Mouse (Mus musculus) liver, adult 2 months (tissue): ENCODE data around the gene Olfr954. TPM values are rescaled to one million over a fixed set of nuclear protein-coding genes. Genes with fewer than 3 reads are reported as not detected.

Source experiments
- DNase-seq: peaks from one replicate; pipeline ENCODE4 v3.0.0-alpha.2; 2011; ENCODE audit warnings: low read depth, low spot score; ENCODE audit errors: extremely low read depth
- H3K27ac ChIP-seq: fragments of 200-500 bp; replicated peaks from 2 replicates; pipeline ENCODE4 v1.5.1; 2012; ENCODE audit warnings: low read depth, mild to moderate bottlenecking, control low read depth, inconsistent platforms, low read length; ENCODE audit not compliant: insufficient read depth
- H3K27me3 ChIP-seq: fragments of 200-500 bp; 2 replicates; pipeline ENCODE4 v1.6.1; 2012; ENCODE audit warnings: mild to moderate bottlenecking, moderate library complexity, low read length, inconsistent platforms; ENCODE audit not compliant: control insufficient read depth, insufficient read depth
- H3K36me3 ChIP-seq: fragments of 200-500 bp; 2 replicates; pipeline ENCODE4 v1.6.1; 2012; ENCODE audit warnings: low read length, inconsistent platforms; ENCODE audit not compliant: control insufficient read depth, insufficient read depth
- H3K4me1 ChIP-seq: fragments of 200-500 bp; 2 replicates; pipeline ENCODE4 v1.6.1; 2011; ENCODE audit warnings: low read length; ENCODE audit not compliant: control insufficient read depth, insufficient read depth
- H3K4me3 ChIP-seq: fragments of 200-500 bp; 2 replicates; pipeline ENCODE4 v1.5.1; 2011; ENCODE audit warnings: low read depth, mild to moderate bottlenecking, control low read depth, low read length, moderate library complexity; ENCODE audit not compliant: insufficient read depth
- H3K79me2 ChIP-seq: fragments of 200-500 bp; 2 replicates; pipeline ENCODE4 v1.6.1; 2012; ENCODE audit warnings: inconsistent platforms, mild to moderate bottlenecking, low read length, moderate library complexity; ENCODE audit not compliant: control insufficient read depth, insufficient read depth
- H3K9ac ChIP-seq: fragments of 200-500 bp; 2 replicates; pipeline ENCODE4 v1.6.1; 2012; ENCODE audit warnings: low read depth, mild to moderate bottlenecking, control low read depth, inconsistent platforms, low read length
- CTCF ChIP-seq: fragments of 200-500 bp; IDR thresholded peaks from 2 replicates; pipeline ENCODE4 v1.5.1; 2011; ENCODE audit warnings: low read depth, low read length, control low read depth
- POLR2A ChIP-seq: fragments of 200-500 bp; IDR thresholded peaks from 2 replicates; pipeline ENCODE4 v1.6.1; 2011; ENCODE audit warnings: low read length, control low read depth; ENCODE audit not compliant: insufficient read depth; ENCODE audit errors: extremely low read depth
- WGBS: fragments of 180-500 bp; shearing (Covaris S2); methylation state at CpG from one replicate; pipeline ENCODE4 v1.1.7; 2018; 5-methylcytosine and 5-hydroxymethylcytosine counted together
- polyA plus RNA-seq: library from polyadenylated mRNA; depleted of rRNA; stranded (reverse); fragments of >200 nt; gene quantifications from 2 replicates; pipeline ENCODE4 v1.2.3, GENCODE M21; 2012; rRNA removed
- total RNA-seq: library from RNA; depleted of rRNA; stranded (reverse); fragments of >200 nt; gene quantifications from 2 replicates; pipeline ENCODE4 v1.2.3, GENCODE M21; 2014; rRNA removed

Gene Olfr954
- total RNA-seq: not detected in 2 replicates
- not detected in 2 replicates for polyA plus RNA-seq

- Histone ChIP-seq H3K27me3 (no peaks in the 10 kb centered on the region), H3K4me1 (no peaks in the 10 kb centered on the region), H3K27ac (no peak within 1 kb of the TSS), H3K79me2 (no peaks in the 10 kb centered on the region), H3K36me3 (no peaks in the 10 kb centered on the region), H3K9ac (no peak within 1 kb of the TSS), H3K4me3 (no peak within 1 kb of the TSS)
- TF ChIP-seq CTCF: no peak
- no peak for TF ChIP-seq POLR2A
- DNase-seq: no peak
- 74% methylated on average over 6 of the region's 6 CpGs for WGBS
Observed at GRCm38 (mm10) chr9:39456401-39456800, at the start of gene Olfr954. TSS of gene Olfr954 (plus strand) at chr9:39456701.

- Histone ChIP-seq H3K79me2 (no peaks in the 10 kb centered on the region), H3K27me3 (no peaks in the 10 kb centered on the region), H3K4me1 (no peaks in the 10 kb centered on the region), H3K9ac (no peak within 1 kb of the TSS), H3K4me3 (no peak within 1 kb of the TSS), H3K36me3 (no peaks in the 10 kb centered on the region), H3K27ac (no peak within 1 kb of the TSS)
- DNase-seq: no peak
- TF ChIP-seq POLR2A (no peak), CTCF (no peak)
Observed at GRCm38 (mm10) chr9:39427048-39427447, 29.5 kb upstream of the Olfr954 start, which contains the start of gene Olfr952. TSS of gene Olfr952 (minus strand) at chr9:39427148.

- no peak within 1 kb of the TSS for H3K27ac ChIP-seq
- H3K4me1 ChIP-seq: no peaks in the 10 kb centered on the region
- DNase-seq: no peak
- no peak within 1 kb of the TSS for H3K4me3 ChIP-seq
- no peak within 1 kb of the TSS for H3K9ac ChIP-seq
- WGBS: 30% methylated on average over 1 of the region's 1 CpGs
- H3K27me3 ChIP-seq: no peaks in the 10 kb centered on the region
- no peak for TF ChIP-seq POLR2A
- no peak for TF ChIP-seq CTCF
- no peaks in the 10 kb centered on the region for H3K79me2 ChIP-seq
- no peaks in the 10 kb centered on the region for H3K36me3 ChIP-seq
Observed at GRCm38 (mm10) chr9:39471844-39472243, 15.3 kb downstream of the Olfr954 start, which contains the start of gene Olfr955. TSS of gene Olfr955 (minus strand) at chr9:39471944.

DNA sequence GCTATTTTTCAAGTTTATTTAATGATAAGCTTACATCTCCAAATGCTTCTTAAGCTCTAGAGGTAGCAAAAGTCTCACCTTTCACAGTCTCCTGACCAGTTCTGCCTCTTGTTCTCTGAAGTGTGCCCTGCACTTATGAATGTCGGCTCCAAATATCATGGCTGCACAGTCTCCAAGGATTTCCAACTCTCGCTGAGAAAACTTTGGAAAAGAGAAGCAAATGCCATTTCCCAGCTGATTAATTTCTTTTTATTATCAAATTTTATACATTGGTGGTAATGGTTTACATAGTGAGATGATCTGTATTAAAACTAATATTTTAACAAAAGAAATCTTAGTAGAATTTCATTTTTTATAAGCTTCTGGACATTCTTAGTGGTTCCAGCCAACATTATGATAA, 37.4 kb downstream of the Olfr954 start, which contains the start of gene Olfr44:
TSS of gene Olfr44 (minus strand) at position 101 of the 400 bp plus-strand sequence.
- TF ChIP-seq CTCF: no peak
- no peak for TF ChIP-seq POLR2A
- H3K27me3 ChIP-seq: no peaks in the 10 kb centered on the region
- H3K9ac ChIP-seq: no peak within 1 kb of the TSS
- H3K79me2 ChIP-seq: no peaks in the 10 kb centered on the region
- H3K36me3 ChIP-seq: no peaks in the 10 kb centered on the region
- H3K4me3 ChIP-seq: no peak within 1 kb of the TSS
- H3K4me1 ChIP-seq: no peaks in the 10 kb centered on the region
- no peak for DNase-seq
- WGBS: 84% methylated on average over 2 of the region's 2 CpGs
- H3K27ac ChIP-seq: no peak within 1 kb of the TSS

GRCm38 (mm10) chr9:39508998-39509397, 52.5 kb downstream of the Olfr954 start:
- Histone ChIP-seq H3K27ac (no peak overlapping the region), H3K36me3 (no peaks in the 10 kb centered on the region), H3K4me1 (no peaks in the 10 kb centered on the region), H3K27me3 (no peaks in the 10 kb centered on the region), H3K9ac (no peak overlapping the region), H3K79me2 (no peaks in the 10 kb centered on the region), H3K4me3 (no peak overlapping the region)
- no peak for TF ChIP-seq POLR2A
- TF ChIP-seq CTCF: 0 out of 2 replicates have a peak, but pooled peaks have one; percentile 6
- peak; percentile 4 for DNase-seq
- WGBS: 6% methylated on average over 6 of the region's 6 CpGs

- H3K27ac ChIP-seq: no peak overlapping the region
- no peaks in the 10 kb centered on the region for H3K4me1 ChIP-seq
- TF ChIP-seq CTCF (no peak), POLR2A (no peak)
- no peaks in the 10 kb centered on the region for H3K36me3 ChIP-seq
- no peak overlapping the region for H3K4me3 ChIP-seq
- no peaks in the 10 kb centered on the region for H3K27me3 ChIP-seq
- 78% methylated on average over 9 of the region's 9 CpGs for WGBS
- H3K9ac ChIP-seq: no peak overlapping the region
- DNase-seq: no peak
- H3K79me2 ChIP-seq: no peaks in the 10 kb centered on the region
Observed at GRCm38 (mm10) chr9:39509412-39509811, 52.9 kb downstream of the Olfr954 start.

Other genes with a start within 250 kb of the Olfr954 start
- gene Olfr1537, start 206.7 kb upstream of the Olfr954 start, total RNA-seq: not detected in 2 replicates
- gene Olfr1537, start 206.7 kb upstream of the Olfr954 start, polyA plus RNA-seq: not detected in 2 replicates
- gene Olfr945, start 179.9 kb upstream of the Olfr954 start, total RNA-seq: not detected in 2 replicates
- not detected in 2 replicates for gene Olfr945, start 179.9 kb upstream of the Olfr954 start, polyA plus RNA-seq
- gene Olfr948, start 130.7 kb upstream of the Olfr954 start, total RNA-seq: not detected in 2 replicates
- gene Olfr948, start 130.7 kb upstream of the Olfr954 start, polyA plus RNA-seq: not detected in 2 replicates
- gene Olfr951, start 69.3 kb upstream of the Olfr954 start, total RNA-seq: not detected in 2 replicates
- not detected in 2 replicates for gene Olfr951, start 69.3 kb upstream of the Olfr954 start, polyA plus RNA-seq
- not detected in 2 replicates for gene Olfr952, start 29.6 kb upstream of the Olfr954 start, total RNA-seq
- gene Olfr952, start 29.6 kb upstream of the Olfr954 start, polyA plus RNA-seq: not detected in 2 replicates
- gene Olfr955, start 15.2 kb downstream of the Olfr954 start, total RNA-seq: not detected in 2 replicates
- not detected in 2 replicates for gene Olfr955, start 15.2 kb downstream of the Olfr954 start, polyA plus RNA-seq
- gene Olfr44, start 37.3 kb downstream of the Olfr954 start, total RNA-seq: not detected in 2 replicates
- not detected in 2 replicates for gene Olfr44, start 37.3 kb downstream of the Olfr954 start, polyA plus RNA-seq
- gene Olfr957, start 59.1 kb downstream of the Olfr954 start, total RNA-seq: not detected in 2 replicates
- gene Olfr957, start 59.1 kb downstream of the Olfr954 start, polyA plus RNA-seq: not detected in 2 replicates
- not detected in 2 replicates for gene Olfr958, start 97.4 kb downstream of the Olfr954 start, total RNA-seq
- gene Olfr958, start 97.4 kb downstream of the Olfr954 start, polyA plus RNA-seq: not detected in 2 replicates
- not detected in 2 replicates for gene Olfr959, start 118.9 kb downstream of the Olfr954 start, total RNA-seq
- not detected in 2 replicates for gene Olfr959, start 118.9 kb downstream of the Olfr954 start, polyA plus RNA-seq
- gene AW551984, start 147.7 kb downstream of the Olfr954 start, total RNA-seq: 0.07 and 0.09 TPM in 2 replicates
- gene AW551984, start 147.7 kb downstream of the Olfr954 start, polyA plus RNA-seq: 0.01 and 0.13 TPM in 2 replicates
- not detected in 2 replicates for gene Olfr148, start 154.0 kb downstream of the Olfr954 start, total RNA-seq
- not detected in 2 replicates for gene Olfr148, start 154.0 kb downstream of the Olfr954 start, polyA plus RNA-seq
- not detected in 2 replicates for gene Olfr960, start 164.7 kb downstream of the Olfr954 start, total RNA-seq
- gene Olfr960, start 164.7 kb downstream of the Olfr954 start, polyA plus RNA-seq: not detected in 2 replicates
- gene Olfr961, start 188.4 kb downstream of the Olfr954 start, total RNA-seq: not detected in 2 replicates
- not detected in 2 replicates for gene Olfr961, start 188.4 kb downstream of the Olfr954 start, polyA plus RNA-seq
- not detected in 2 replicates for gene Olfr963, start 210.5 kb downstream of the Olfr954 start, total RNA-seq
- not detected in 2 replicates for gene Olfr963, start 210.5 kb downstream of the Olfr954 start, polyA plus RNA-seq